Comparison of ENCODE assay signal across 10 mouse cellular contexts in genomic region chr16:18620201-18620600, GRCm38 (mm10). TPM values are rescaled to one million over a fixed set of nuclear protein-coding genes. Genes with fewer than 3 reads are reported as not detected.
DNase-seq lines count a peak whose midpoint lies in the region; ATAC-seq lines count a peak whose summit lies in the region.
"Had no signal": no experiment of that assay in that cellular context is flagged by ENCODE, and none has a peak within 500 bp of the region (broad histone marks: within the 10 kb centered on the region; RNA-seq: fewer than 3 reads in every experiment).

No protein-coding gene starts in this region.

- peak overlapping the region; percentile 58 for H3K4me3 ChIP-seq in heart, embryonic 15.5 days
- peak overlapping the region; percentile 57 for H3K4me3 ChIP-seq in midbrain, embryonic 10.5 days
- no peak overlapping the region for H3K4me3 ChIP-seq in midbrain, embryonic 16.5 days (ENCODE audit: low read depth, low read length)
- H3K4me3 ChIP-seq in limb, embryonic 10.5 days: peak overlapping the region; percentile 54
- peak overlapping the region; percentile 52 for H3K4me3 ChIP-seq in stomach, embryonic 16.5 days (replicated peaks; ENCODE audit: low read length)

- WGBS in heart, embryonic 15.5 days: 40% methylated on average over 6 of the region's 6 CpGs
- 16% methylated on average over 6 of the region's 6 CpGs for WGBS in midbrain, embryonic 10.5 days
- 29% methylated on average over 6 of the region's 6 CpGs for WGBS in midbrain, embryonic 16.5 days
- 16% methylated on average over 6 of the region's 6 CpGs for WGBS in limb, embryonic 10.5 days
- WGBS in stomach, embryonic 16.5 days: 46% methylated on average over 6 of the region's 6 CpGs

- peak overlapping the region; percentile 98 for H3K4me2 ChIP-seq in heart, embryonic 15.5 days
- H3K4me2 ChIP-seq in midbrain, embryonic 16.5 days (ENCODE audit: low read length): no peak overlapping the region
- H3K4me2 ChIP-seq in stomach, embryonic 16.5 days (ENCODE audit: low read depth, low read length): peak overlapping the region; percentile 93

- H3K27me3 ChIP-seq in heart, embryonic 15.5 days: peaks cover 92% of the 10 kb centered on the region
- H3K27me3 ChIP-seq in midbrain, embryonic 10.5 days (ENCODE audit: low read depth, poor library complexity, severe bottlenecking): peaks cover 100% of the 10 kb centered on the region
- H3K27me3 ChIP-seq in midbrain, embryonic 16.5 days (ENCODE audit: control insufficient read depth, insufficient read depth, low read depth, low read length): peaks cover 62% of the 10 kb centered on the region
- H3K27me3 ChIP-seq in limb, embryonic 10.5 days (ENCODE audit: low read depth, poor library complexity, severe bottlenecking): peaks cover 100% of the 10 kb centered on the region
- H3K27me3 ChIP-seq in stomach, embryonic 16.5 days (ENCODE audit: control insufficient read depth, insufficient read depth, low read length): peaks cover 74% of the 10 kb centered on the region

- H3K9ac ChIP-seq in heart, embryonic 15.5 days: no peak overlapping the region
- no peak overlapping the region for H3K9ac ChIP-seq in midbrain, embryonic 16.5 days (ENCODE audit: low read depth, low read length)
- H3K9ac ChIP-seq in stomach, embryonic 16.5 days (ENCODE audit: low read length): no peak overlapping the region

- no peaks in the 10 kb centered on the region for H3K9me3 ChIP-seq in heart, embryonic 15.5 days (replicated peaks)
- H3K9me3 ChIP-seq in midbrain, embryonic 10.5 days (replicated peaks): no peaks in the 10 kb centered on the region
- no peaks in the 10 kb centered on the region for H3K9me3 ChIP-seq in midbrain, embryonic 16.5 days (replicated peaks; ENCODE audit: control insufficient read depth, low read length, poor library complexity, severe bottlenecking)
- no peaks in the 10 kb centered on the region for H3K9me3 ChIP-seq in limb, embryonic 10.5 days (replicated peaks)
- no peaks in the 10 kb centered on the region for H3K9me3 ChIP-seq in stomach, embryonic 16.5 days (replicated peaks; ENCODE audit: control insufficient read depth, low read length)

- no peak for DNase-seq in heart, postnatal 25 days (ENCODE audit: low spot score)
- no peak for DNase-seq in midbrain, embryonic 10.5 days (ENCODE audit: low spot score)
- DNase-seq in limb, embryonic 10.5 days (ENCODE audit: low spot score): no peak
- DNase-seq in frontal cortex, postnatal 14 days (ENCODE audit: low spot score in 2 of 2): no peak
- DNase-seq in cerebellum, postnatal 25 days: no peak

- intact Hi-C loops in heart, postnatal 25 days (cut with DNase I): loop anchor here (10.0 kb wide), 1 partner anchor 725 kb away; the partner anchor contains the start of genes Dgcr2, Gm20518, Tssk1 and Tssk2

- no peak for ATAC-seq in heart, embryonic 15.5 days (replicated peaks; ENCODE audit: insufficient number of reproducible peaks, insufficient read depth, low FRiP score, low read depth)
- no peak for ATAC-seq in midbrain, embryonic 16.5 days
- ATAC-seq in stomach, embryonic 16.5 days (ENCODE audit: insufficient read depth, low FRiP score): no peak

- no peak overlapping the region for H3K27ac ChIP-seq in heart, embryonic 15.5 days
- no peak overlapping the region for H3K27ac ChIP-seq in midbrain, embryonic 10.5 days (replicated peaks)
- no peak overlapping the region for H3K27ac ChIP-seq in midbrain, embryonic 16.5 days (ENCODE audit: low read length)
- no peak overlapping the region for H3K27ac ChIP-seq in limb, embryonic 10.5 days
- no peak overlapping the region for H3K27ac ChIP-seq in stomach, embryonic 16.5 days (ENCODE audit: low read length)

- no peaks in the 10 kb centered on the region for H3K36me3 ChIP-seq in heart, embryonic 15.5 days
- peaks cover 31% of the 10 kb centered on the region for H3K36me3 ChIP-seq in midbrain, embryonic 10.5 days
- peaks cover 42% of the 10 kb centered on the region for H3K36me3 ChIP-seq in midbrain, embryonic 16.5 days (ENCODE audit: control insufficient read depth, insufficient read depth, low read length)
- peaks cover 29% of the 10 kb centered on the region for H3K36me3 ChIP-seq in limb, embryonic 10.5 days
- H3K36me3 ChIP-seq in stomach, embryonic 16.5 days (ENCODE audit: control insufficient read depth, insufficient read depth, low read length): no peaks in the 10 kb centered on the region

- peaks cover 26% of the 10 kb centered on the region for H3K4me1 ChIP-seq in heart, embryonic 15.5 days (replicated peaks)
- peaks cover 41% of the 10 kb centered on the region for H3K4me1 ChIP-seq in midbrain, embryonic 10.5 days
- peaks cover 14% of the 10 kb centered on the region for H3K4me1 ChIP-seq in midbrain, embryonic 16.5 days (ENCODE audit: control insufficient read depth, insufficient read depth, low read length)
- H3K4me1 ChIP-seq in limb, embryonic 10.5 days: peaks cover 42% of the 10 kb centered on the region
- H3K4me1 ChIP-seq in stomach, embryonic 16.5 days (ENCODE audit: control insufficient read depth, insufficient read depth, low read length): peaks cover 15% of the 10 kb centered on the region

RNA-seq across cellular contexts. Expression of gene Gp1bb, which starts 2.0 kb away (rescaled TPM):
- polyA plus RNA-seq in heart, embryonic 15.5 days (2015; fragmentation: Nextera tagmentation; extraction: Ambion mirVana): 3.7 and 3.8 TPM in 2 replicates
- 1 to 10 TPM in 1 of 2 experiments, under 1 TPM in 1; 0.36 to 1.1 TPM for total RNA-seq in heart, postnatal 25 days (2021)
- polyA plus RNA-seq in midbrain, embryonic 10.5 days (2016; fragmentation: Nextera tagmentation; extraction: Ambion mirVana): 4.5 and 4.6 TPM in 2 replicates
- polyA plus RNA-seq in midbrain, embryonic 16.5 days (2015; fragmentation: Nextera tagmentation; extraction: Ambion mirVana): 9.4 and 9.8 TPM in 2 replicates
- polyA plus RNA-seq in limb, embryonic 10.5 days (2016; fragmentation: Nextera tagmentation; extraction: Ambion mirVana): 1.8 and 2.8 TPM in 2 replicates
- 0.68 and 0.74 TPM in 2 replicates for polyA plus RNA-seq in stomach, embryonic 16.5 days (2015; fragmentation: Nextera tagmentation; extraction: Ambion mirVana)
- total RNA-seq: CH12.LX had no signal

RNA-seq across cellular contexts. Expression of gene Gm49601, which starts 6.0 kb away (rescaled TPM):
- 0.94 and 1.4 TPM in 2 replicates for polyA plus RNA-seq in heart, embryonic 15.5 days (2015; fragmentation: Nextera tagmentation; extraction: Ambion mirVana)
- 1 to 10 TPM; 1.0 to 1.6 TPM for total RNA-seq in heart, postnatal 25 days (2021)
- 3.7 and 5.8 TPM in 2 replicates for polyA plus RNA-seq in midbrain, embryonic 10.5 days (2016; fragmentation: Nextera tagmentation; extraction: Ambion mirVana)
- 23.3 and 24.6 TPM in 2 replicates for polyA plus RNA-seq in midbrain, embryonic 16.5 days (2015; fragmentation: Nextera tagmentation; extraction: Ambion mirVana)
- 2.3 and 4.7 TPM in 2 replicates for polyA plus RNA-seq in limb, embryonic 10.5 days (2016; fragmentation: Nextera tagmentation; extraction: Ambion mirVana)
- polyA plus RNA-seq in stomach, embryonic 16.5 days (2015; fragmentation: Nextera tagmentation; extraction: Ambion mirVana): 3.1 and 4.2 TPM in 2 replicates

RNA-seq across cellular contexts. Expression of gene Sept5, which starts 9.6 kb away (rescaled TPM):
- 8.1 and 14.8 TPM in 2 replicates for polyA plus RNA-seq in heart, embryonic 15.5 days (2015; fragmentation: Nextera tagmentation; extraction: Ambion mirVana)
- total RNA-seq in heart, postnatal 25 days (2021): 1 to 10 TPM; 3.9 to 4.6 TPM
- polyA plus RNA-seq in midbrain, embryonic 10.5 days (2016; fragmentation: Nextera tagmentation; extraction: Ambion mirVana): 31.2 and 42.8 TPM in 2 replicates
- polyA plus RNA-seq in midbrain, embryonic 16.5 days (2015; fragmentation: Nextera tagmentation; extraction: Ambion mirVana): 240 and 262 TPM in 2 replicates
- polyA plus RNA-seq in limb, embryonic 10.5 days (2016; fragmentation: Nextera tagmentation; extraction: Ambion mirVana): 19.4 and 29.1 TPM in 2 replicates
- 26.8 and 37.7 TPM in 2 replicates for polyA plus RNA-seq in stomach, embryonic 16.5 days (2015; fragmentation: Nextera tagmentation; extraction: Ambion mirVana)

RNA-seq across cellular contexts. Expression of gene Tbx1, which starts 29.7 kb away (rescaled TPM):
- polyA plus RNA-seq in heart, embryonic 15.5 days (2015; fragmentation: Nextera tagmentation; extraction: Ambion mirVana): 0.66 and 1.5 TPM in 2 replicates
- under 1 TPM; 0.68 to 0.78 TPM for total RNA-seq in heart, postnatal 25 days (2021)
- polyA plus RNA-seq in midbrain, embryonic 10.5 days (2016; fragmentation: Nextera tagmentation; extraction: Ambion mirVana): 0.97 and 1.7 TPM in 2 replicates
- 0.33 and 0.66 TPM in 2 replicates for polyA plus RNA-seq in midbrain, embryonic 16.5 days (2015; fragmentation: Nextera tagmentation; extraction: Ambion mirVana)
- 1.1 and 1.7 TPM in 2 replicates for polyA plus RNA-seq in limb, embryonic 10.5 days (2016; fragmentation: Nextera tagmentation; extraction: Ambion mirVana)
- polyA plus RNA-seq in stomach, embryonic 16.5 days (2015; fragmentation: Nextera tagmentation; extraction: Ambion mirVana): 0.20 and 0.84 TPM in 2 replicates
- total RNA-seq: megakaryocyte progenitor cell, adult 5-6 weeks had no signal
